Mouse (Mus musculus) testis, adult 2 months (tissue): ENCODE results near the gene Cox4i1.

Experiments
- CTCF ChIP-seq: fragments of 200-500 bp; IDR thresholded peaks from 2 replicates; pipeline ENCODE4 v1.5.1; 2012; ENCODE audit warnings: low read depth, mild to moderate bottlenecking, inconsistent platforms, low read length, moderate library complexity; ENCODE audit not compliant: control insufficient read depth, insufficient read depth, insufficient replicate concordance
- POLR2A ChIP-seq: fragments of 200-500 bp; IDR thresholded peaks from 2 replicates; pipeline ENCODE4 v1.6.1; 2012; ENCODE audit warnings: low read depth, mild to moderate bottlenecking, inconsistent platforms, low read length, moderate library complexity; ENCODE audit not compliant: control insufficient read depth

DNA sequence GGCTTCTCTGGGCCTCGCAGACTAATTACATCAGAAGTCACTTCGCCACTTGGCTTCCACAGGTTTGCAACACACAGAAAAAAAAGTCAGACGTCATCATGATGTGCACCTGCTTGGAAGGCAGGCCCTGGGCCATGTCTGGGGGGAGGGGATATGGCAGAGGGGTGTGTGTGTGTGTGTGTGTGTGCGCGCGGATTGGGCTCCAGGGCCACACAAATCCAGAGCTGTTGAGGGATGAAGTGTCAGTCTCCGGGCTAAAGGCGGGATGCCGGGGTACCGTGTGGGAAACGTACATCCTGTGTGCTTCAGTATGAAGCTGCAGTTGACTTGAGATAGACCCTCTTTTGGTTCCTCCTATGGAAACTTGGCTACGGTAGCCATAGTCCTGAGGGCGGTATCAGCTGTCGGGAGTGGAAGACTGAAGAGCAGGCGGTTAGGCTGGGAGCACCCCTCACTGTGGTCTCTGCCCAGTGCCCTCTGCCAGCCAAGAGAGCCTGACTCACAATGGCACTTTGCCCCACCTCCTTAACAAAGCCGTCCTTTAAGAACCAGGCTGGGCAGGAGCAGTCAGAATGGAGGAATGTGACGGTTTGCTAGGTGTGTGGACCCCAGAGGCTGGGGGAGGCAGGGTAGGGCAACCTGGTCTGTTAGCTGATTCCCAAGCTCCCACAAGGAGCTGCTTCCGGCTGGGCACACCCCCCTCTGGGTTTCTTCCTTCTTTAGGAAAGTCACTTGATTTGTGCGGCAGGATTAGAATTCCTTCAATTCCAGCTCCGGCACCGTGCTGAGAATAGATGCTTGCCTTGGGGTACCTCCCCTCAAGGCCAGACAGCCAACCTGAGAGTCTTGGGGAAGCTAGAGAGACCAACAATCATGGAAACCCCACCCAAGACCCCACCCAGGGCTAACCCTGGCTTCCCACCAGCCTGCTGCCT is 36.3 kb upstream of the Cox4i1 start:
- TF ChIP-seq POLR2A (no peak), CTCF (no peak)
